Comparison of ENCODE assay signal across 14 mouse cellular contexts in genomic region chr2:19455228-19455627, GRCm38 (mm10). TPM values are rescaled to one million over a fixed set of nuclear protein-coding genes. Genes with fewer than 3 reads are reported as not detected.
"Had no signal": no experiment of that assay in that cellular context is flagged by ENCODE, and none has a peak within 500 bp of the region (broad histone marks: within the 10 kb centered on the region; RNA-seq: fewer than 3 reads in every experiment).

No protein-coding gene starts in this region.

- ATAC-seq: liver, postnatal 0 days; midbrain, embryonic 16.5 days had no signal

- H3K4me1 ChIP-seq: kidney, embryonic 15.5 days; liver, embryonic 13.5 days; lung, embryonic 15.5 days had no signal

- H3K9ac ChIP-seq: kidney, embryonic 15.5 days; liver, embryonic 13.5 days; liver, postnatal 0 days; lung, embryonic 15.5 days; midbrain, embryonic 12.5 days had no signal

- H3K27ac ChIP-seq: kidney, embryonic 15.5 days; left cerebral cortex, adult 2 months; liver, embryonic 13.5 days; lung, embryonic 15.5 days; midbrain, embryonic 12.5 days had no signal

- H3K36me3 ChIP-seq: kidney, embryonic 15.5 days; liver, embryonic 13.5 days; lung, embryonic 15.5 days; midbrain, embryonic 12.5 days had no signal

- H3K4me2 ChIP-seq: kidney, embryonic 15.5 days; liver, embryonic 13.5 days; lung, embryonic 15.5 days; midbrain, embryonic 12.5 days had no signal

- H3K9me3 ChIP-seq: kidney, embryonic 15.5 days; liver, embryonic 13.5 days; lung, embryonic 15.5 days; midbrain, embryonic 12.5 days had no signal

- DNase-seq: kidney, adult 2 months; kidney, postnatal 14 days; liver; liver, embryonic 13.5 days; liver, postnatal 0 days; thymus, adult 2 months; thymus, postnatal 36 days had no signal

- H3K4me3 ChIP-seq: kidney, embryonic 15.5 days; left cerebral cortex, adult 2 months; liver, embryonic 13.5 days; lung, embryonic 15.5 days; midbrain, embryonic 12.5 days had no signal

RNA-seq across cellular contexts. Expression of gene Ptf1a, which starts 9.8 kb away (rescaled TPM):
- polyA plus RNA-seq: kidney, adult 2 months; large intestine, adult 2 months; liver, embryonic 13.5 days; liver, postnatal 0 days; lung, embryonic 15.5 days; midbrain, embryonic 16.5 days; testis, adult 2 months had no signal
